Mouse (Mus musculus): ENCODE data around the gene Rbm6. TPM values are rescaled to one million over a fixed set of nuclear protein-coding genes. Genes with fewer than 3 reads are reported as not detected.
A peak's percentile ranks its signal among the peaks of the same experiment; 100 is the strongest.

Gene Rbm6
- polyA plus RNA-seq, 1 experiment from 2014 or later = 97.7 TPM

- H3K27me3 ChIP-seq = peaks cover 30% of the 10 kb centered on the region
- 5% methylated on average over 4 of the region's 4 CpGs for WGBS
- peak; percentile 22; the same call in 1 of the 2 replicates for ATAC-seq (ENCODE audit: low FRiP score, low read depth)
These were observed 31.7 kb upstream of the Rbm6 start for GRCm38 (mm10) chr9:107904726-107905125.

DNA sequence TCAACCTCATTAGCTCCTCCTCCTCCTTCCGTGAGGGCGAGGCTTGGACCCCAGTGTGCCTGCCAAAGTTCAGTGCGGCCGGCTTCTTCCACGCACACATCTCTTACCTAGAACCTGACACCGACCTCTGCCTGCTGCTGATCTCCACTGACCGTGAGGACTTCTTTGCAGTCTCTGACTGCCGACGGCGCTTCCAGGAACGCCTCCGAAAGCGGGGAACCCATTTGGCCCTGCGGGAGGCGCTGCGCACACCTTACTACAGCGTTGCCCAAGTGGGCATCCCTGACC is 28.5 kb upstream of the Rbm6 start:
- no peak overlapping the region for H3K27ac ChIP-seq
- 10% methylated on average over 17 of the region's 17 CpGs for WGBS
- peak overlapping the region; percentile 39 for H3K4me3 ChIP-seq
- no peaks in the 10 kb centered on the region for H3K9me3 ChIP-seq
- ATAC-seq (ENCODE audit: low FRiP score, low read depth) = peak; percentile 18; the same call in 1 of the 2 replicates
- H3K9ac ChIP-seq = no peak overlapping the region
- peak overlapping the region; percentile 66 for H3K4me2 ChIP-seq (replicated peaks)
- peaks cover 18% of the 10 kb centered on the region for H3K36me3 ChIP-seq
- H3K4me1 ChIP-seq = peaks cover 25% of the 10 kb centered on the region
- peaks cover 23% of the 10 kb centered on the region for H3K27me3 ChIP-seq

More at GRCm38 (mm10) chr9:107904726-107905125, 31.7 kb upstream of the Rbm6 start:
- H3K4me2 ChIP-seq (replicated peaks) = no peak overlapping the region
- peaks cover 14% of the 10 kb centered on the region for H3K36me3 ChIP-seq
- H3K4me3 ChIP-seq = no peak overlapping the region
- H3K4me1 ChIP-seq = peaks cover 54% of the 10 kb centered on the region
- H3K9me3 ChIP-seq = no peaks in the 10 kb centered on the region
- H3K9ac ChIP-seq = no peak overlapping the region
- H3K27ac ChIP-seq = no peak overlapping the region

GRCm38 (mm10) chr9:107900840-107901626 is 28.0 kb upstream of the Rbm6 start:
- Histone ChIP-seq H3K27ac (no peak overlapping the region), H3K4me3 (peak overlapping the region; percentile 39), H3K36me3 (peaks cover 18% of the 10 kb centered on the region), H3K27me3 (peaks cover 23% of the 10 kb centered on the region), H3K4me2 (replicated peaks) (peak overlapping the region; percentile 66), H3K9ac (peak overlapping the region; percentile 58), H3K4me1 (peaks cover 19% of the 10 kb centered on the region), H3K9me3 (no peaks in the 10 kb centered on the region)
- peak; percentile 5; the same call in 1 of the 2 replicates for ATAC-seq (ENCODE audit: low FRiP score, low read depth)
- WGBS = 4% methylated on average over 43 of the region's 44 CpGs

- Histone ChIP-seq H3K4me3 (no peak overlapping the region), H3K9ac (peak overlapping the region; percentile 39; the same call in 1 of the 2 replicates), H3K27me3 (peaks cover 23% of the 10 kb centered on the region), H3K4me1 (peaks cover 12% of the 10 kb centered on the region), H3K9me3 (no peaks in the 10 kb centered on the region), H3K27ac (no peak overlapping the region), H3K36me3 (peaks cover 18% of the 10 kb centered on the region), H3K4me2 (replicated peaks) (no peak overlapping the region)
- WGBS = 73% methylated on average over 12 of the region's 12 CpGs
- ATAC-seq (ENCODE audit: low FRiP score, low read depth) = no peak
These were observed 26.8 kb upstream of the Rbm6 start for GRCm38 (mm10) chr9:107899855-107900254.

- Histone ChIP-seq H3K9ac (no peak overlapping the region), H3K27me3 (peaks cover 23% of the 10 kb centered on the region), H3K4me3 (no peak overlapping the region), H3K4me1 (peaks cover 11% of the 10 kb centered on the region), H3K9me3 (no peaks in the 10 kb centered on the region), H3K36me3 (peaks cover 18% of the 10 kb centered on the region), H3K27ac (no peak overlapping the region), H3K4me2 (replicated peaks) (no peak overlapping the region)
- 85% methylated on average over 10 of the region's 10 CpGs for WGBS
- ATAC-seq (ENCODE audit: low FRiP score, low read depth) = no peak
These were observed 25.5 kb upstream of the Rbm6 start for GRCm38 (mm10) chr9:107898563-107898962.

DNA sequence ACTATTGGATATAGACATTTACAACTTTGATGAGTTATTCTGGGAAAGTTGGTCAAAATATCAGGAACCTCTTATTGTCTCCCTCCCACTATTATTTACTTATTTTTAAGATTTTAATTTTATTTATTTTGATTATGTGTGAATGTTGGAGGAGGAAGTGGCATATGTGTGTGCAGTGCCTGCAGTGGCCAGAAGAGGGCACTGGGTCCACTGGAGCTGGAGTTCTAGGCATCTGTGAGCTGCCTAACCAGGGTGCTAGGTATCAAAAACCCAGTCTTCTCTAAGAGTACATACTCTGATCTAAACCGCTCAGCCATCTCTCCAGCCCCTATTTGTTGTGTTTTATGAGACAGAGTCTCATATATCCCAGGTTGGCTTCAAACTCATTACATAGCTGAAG is 18.0 kb upstream of the Rbm6 start:
- WGBS = 97% methylated on average over 1 of the region's 1 CpGs

DNA sequence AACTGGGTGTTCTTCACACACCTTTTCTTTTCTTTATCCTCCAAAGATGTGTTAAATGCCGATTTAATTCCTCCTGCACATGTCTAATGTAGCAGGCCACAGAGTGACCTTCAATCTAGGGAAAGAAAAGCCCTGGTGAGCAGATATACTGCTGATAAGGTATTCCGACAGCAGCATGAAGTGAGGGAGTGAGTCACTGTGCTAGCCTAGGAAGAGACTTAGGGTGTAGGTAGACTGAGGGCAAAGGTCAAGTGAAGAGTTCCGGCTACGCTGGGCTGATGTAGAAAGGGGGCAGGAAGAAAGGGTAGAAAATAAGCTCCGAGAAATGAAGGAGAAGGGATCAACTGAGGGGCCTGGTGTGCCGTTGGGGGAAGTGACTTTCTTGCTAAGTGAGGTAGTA is 17.2 kb upstream of the Rbm6 start:
- Histone ChIP-seq H3K9me3 (no peaks in the 10 kb centered on the region), H3K4me1 (peaks cover 11% of the 10 kb centered on the region), H3K27me3 (peaks cover 11% of the 10 kb centered on the region), H3K4me3 (no peak overlapping the region), H3K36me3 (no peaks in the 10 kb centered on the region), H3K4me2 (replicated peaks) (no peak overlapping the region), H3K9ac (no peak overlapping the region), H3K27ac (no peak overlapping the region)
- ATAC-seq (ENCODE audit: low FRiP score, low read depth) = no peak
- 87% methylated on average over 6 of the region's 6 CpGs for WGBS

More for the DNA sequence above, 18.0 kb upstream of the Rbm6 start:
- Histone ChIP-seq H3K4me2 (replicated peaks) (no peak overlapping the region), H3K27ac (no peak overlapping the region), H3K4me3 (no peak overlapping the region), H3K4me1 (peaks cover 11% of the 10 kb centered on the region), H3K36me3 (no peaks in the 10 kb centered on the region), H3K27me3 (peaks cover 11% of the 10 kb centered on the region), H3K9ac (no peak overlapping the region), H3K9me3 (no peaks in the 10 kb centered on the region)
- ATAC-seq (ENCODE audit: low FRiP score, low read depth) = no peak

GRCm38 (mm10) chr9:107888267-107888850 is 15.3 kb upstream of the Rbm6 start:
- Histone ChIP-seq H3K27ac (peak overlapping the region; percentile 34; the same call in 1 of the 2 replicates), H3K9me3 (no peaks in the 10 kb centered on the region)
- WGBS = 0% methylated on average over 18 of the region's 18 CpGs

DNA sequence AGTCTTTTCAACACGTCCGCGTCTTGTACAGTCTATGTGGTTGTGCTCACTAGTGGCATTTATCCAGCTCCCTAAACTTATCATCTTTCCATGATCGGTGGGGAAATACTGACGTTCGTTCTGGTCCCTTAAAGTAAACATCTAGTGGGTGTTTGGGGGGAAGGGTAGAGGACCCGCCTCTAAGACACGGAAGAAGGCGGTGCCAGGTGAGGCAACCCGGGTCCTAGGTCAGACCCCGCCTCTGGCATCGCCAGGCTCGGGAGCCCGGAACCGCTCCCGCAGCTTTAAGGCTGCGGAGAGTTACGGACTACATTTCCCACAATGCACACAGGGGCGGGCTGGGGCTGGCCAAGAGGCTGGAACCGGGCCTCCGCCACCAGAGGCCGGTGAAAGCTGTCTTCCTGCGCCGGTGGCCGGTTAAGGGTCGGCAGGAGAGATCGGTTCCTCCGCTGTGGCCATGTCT is 14.8 kb upstream of the Rbm6 start, which contains the start of gene Mon1a:
Mon1a (plus strand) TSS at position 348 of the 463 bp plus-strand sequence.
- H3K27ac ChIP-seq = peak within 1 kb of the TSS; percentile 34; the same call in 1 of the 2 replicates
- peak within 1 kb of the TSS; percentile 77 for H3K9ac ChIP-seq
- H3K27me3 ChIP-seq = peaks cover 16% of the 10 kb centered on the region
- H3K4me3 ChIP-seq = peak within 1 kb of the TSS; percentile 67
- H3K4me2 ChIP-seq (replicated peaks) = peak within 1 kb of the TSS; percentile 76
- H3K36me3 ChIP-seq = no peaks in the 10 kb centered on the region
- ATAC-seq (ENCODE audit: low FRiP score, low read depth) = peak; percentile 97
- peaks cover 11% of the 10 kb centered on the region for H3K4me1 ChIP-seq
- H3K9me3 ChIP-seq = no peaks in the 10 kb centered on the region
- under 1% methylated on average over 28 of the region's 28 CpGs for WGBS

More at GRCm38 (mm10) chr9:107888267-107888850, 15.3 kb upstream of the Rbm6 start:
- Histone ChIP-seq H3K4me3 (peak overlapping the region; percentile 67), H3K27me3 (peaks cover 16% of the 10 kb centered on the region), H3K9ac (peak overlapping the region; percentile 77), H3K4me1 (peaks cover 11% of the 10 kb centered on the region), H3K36me3 (no peaks in the 10 kb centered on the region), H3K4me2 (replicated peaks) (peak overlapping the region; percentile 76)
- peak; percentile 85 for ATAC-seq (ENCODE audit: low FRiP score, low read depth)

- Histone ChIP-seq H3K9ac (peak overlapping the region; percentile 35; the same call in 1 of the 2 replicates), H3K4me2 (replicated peaks) (no peak overlapping the region), H3K27me3 (0 out of 2 replicates have a peak, but pooled peaks cover 4% of the 10 kb centered on the region), H3K4me1 (no peaks in the 10 kb centered on the region), H3K27ac (no peak overlapping the region), H3K36me3 (no peaks in the 10 kb centered on the region), H3K9me3 (no peaks in the 10 kb centered on the region), H3K4me3 (no peak overlapping the region)
- WGBS = 65% methylated on average over 4 of the region's 4 CpGs
- no peak for ATAC-seq (ENCODE audit: low FRiP score, low read depth)
These were observed 7.4 kb upstream of the Rbm6 start for GRCm38 (mm10) chr9:107880411-107880810.

- peaks cover 17% of the 10 kb centered on the region for H3K4me1 ChIP-seq
- peak overlapping the region; percentile 99 for H3K9ac ChIP-seq
- no peaks in the 10 kb centered on the region for H3K9me3 ChIP-seq
- H3K27ac ChIP-seq = peak overlapping the region; percentile 90
- ATAC-seq (ENCODE audit: low FRiP score, low read depth) = peak; percentile 100
- under 1% methylated on average over 76 of the region's 80 CpGs for WGBS
- H3K4me3 ChIP-seq = peak overlapping the region; percentile 98
- H3K27me3 ChIP-seq = no peaks in the 10 kb centered on the region
- peaks cover 9% of the 10 kb centered on the region for H3K36me3 ChIP-seq
- H3K4me2 ChIP-seq (replicated peaks) = peak overlapping the region; percentile 79
These were observed 513 bp downstream of the Rbm6 start for GRCm38 (mm10) chr9:107872350-107873098.

GRCm38 (mm10) chr9:107866081-107866480 is 7.0 kb downstream of the Rbm6 start:
- H3K4me3 ChIP-seq = no peak overlapping the region
- no peaks in the 10 kb centered on the region for H3K9me3 ChIP-seq
- H3K9ac ChIP-seq = no peak overlapping the region
- H3K27me3 ChIP-seq = no peaks in the 10 kb centered on the region
- peaks cover 2% of the 10 kb centered on the region for H3K4me1 ChIP-seq
- WGBS = 95% methylated on average over 2 of the region's 2 CpGs
- H3K36me3 ChIP-seq = peaks cover 20% of the 10 kb centered on the region
- no peak for ATAC-seq (ENCODE audit: low FRiP score, low read depth)
- H3K27ac ChIP-seq = no peak overlapping the region
- H3K4me2 ChIP-seq (replicated peaks) = no peak overlapping the region

Measured in limb, embryonic 13.5 days (tissue).